Mouse (Mus musculus): ENCODE data around the gene Ptprj. TPM values are rescaled to one million over a fixed set of nuclear protein-coding genes. Genes with fewer than 3 reads are reported as not detected.

Gene Ptprj
- polyA plus RNA-seq, 2 experiments: 2.7 to 3.9 TPM

GRCm38 (mm10) chr2:90526564-90526963 is 53.9 kb downstream of the Ptprj start:
- DNase-seq (ENCODE audit: low spot score) (peak; percentile 59), ATAC-seq (ENCODE audit: low FRiP score, low read depth) (no peak)
- Histone ChIP-seq H3K9ac (ENCODE audit: low read depth, low read length, severe bottlenecking) (no peak overlapping the region), H3K9me3 (ENCODE audit: control insufficient read depth, low read length) (no peaks in the 10 kb centered on the region), H3K27me3 (ENCODE audit: control insufficient read depth, insufficient read depth, low read length) (no peaks in the 10 kb centered on the region), H3K27ac (replicated peaks; ENCODE audit: low read depth, low read length) (peak overlapping the region; percentile 16), H3K36me3 (ENCODE audit: control insufficient read depth, insufficient read depth, low read length) (no peaks in the 10 kb centered on the region), H3K4me1 (ENCODE audit: control insufficient read depth, insufficient read depth, low read length) (0 out of 2 replicates have a peak, but pooled peaks cover 8% of the 10 kb centered on the region), H3K4me2 (replicated peaks; ENCODE audit: low read depth, low read length, severe bottlenecking) (no peak overlapping the region), H3K4me3 (replicated peaks; ENCODE audit: low read length) (no peak overlapping the region)
- TF ChIP-seq POLR2A (IDR thresholded peaks at IDR 0.05; ENCODE audit: borderline replicate concordance, extremely low read depth, insufficient read depth, insufficient read length): no peak
- 50% methylated on average over 6 of the region's 6 CpGs for WGBS

- Histone ChIP-seq H3K27ac (replicated peaks; ENCODE audit: low read depth, low read length) (no peak overlapping the region), H3K4me2 (replicated peaks; ENCODE audit: low read depth, low read length, severe bottlenecking) (no peak overlapping the region)
- WGBS: 85% methylated on average over 14 of the region's 14 CpGs
Observed at GRCm38 (mm10) chr2:90525807-90526206, 54.6 kb downstream of the Ptprj start.

GRCm38 (mm10) chr2:90522455-90522854 is 58.0 kb downstream of the Ptprj start:
- TF ChIP-seq POLR2A (IDR thresholded peaks at IDR 0.05; ENCODE audit: borderline replicate concordance, extremely low read depth, insufficient read depth, insufficient read length): no peak
- Histone ChIP-seq H3K27me3 (ENCODE audit: control insufficient read depth, insufficient read depth, low read length) (no peaks in the 10 kb centered on the region), H3K9ac (ENCODE audit: low read depth, low read length, severe bottlenecking) (no peak overlapping the region), H3K9me3 (ENCODE audit: control insufficient read depth, low read length) (no peaks in the 10 kb centered on the region), H3K4me3 (replicated peaks; ENCODE audit: low read length) (no peak overlapping the region), H3K27ac (replicated peaks; ENCODE audit: low read depth, low read length) (no peak overlapping the region), H3K4me2 (replicated peaks; ENCODE audit: low read depth, low read length, severe bottlenecking) (no peak overlapping the region), H3K4me1 (ENCODE audit: control insufficient read depth, insufficient read depth, low read length) (0 out of 2 replicates have a peak, but pooled peaks cover 8% of the 10 kb centered on the region), H3K36me3 (ENCODE audit: control insufficient read depth, insufficient read depth, low read length) (no peaks in the 10 kb centered on the region)
- DNase-seq (ENCODE audit: low spot score) (no peak), ATAC-seq (ENCODE audit: low FRiP score, low read depth) (no peak)
- WGBS: 83% methylated on average over 6 of the region's 6 CpGs

More at GRCm38 (mm10) chr2:90525807-90526206, 54.6 kb downstream of the Ptprj start:
- Histone ChIP-seq H3K4me1 (ENCODE audit: control insufficient read depth, insufficient read depth, low read length) (0 out of 2 replicates have a peak, but pooled peaks cover 8% of the 10 kb centered on the region), H3K36me3 (ENCODE audit: control insufficient read depth, insufficient read depth, low read length) (no peaks in the 10 kb centered on the region), H3K27me3 (ENCODE audit: control insufficient read depth, insufficient read depth, low read length) (no peaks in the 10 kb centered on the region), H3K9me3 (ENCODE audit: control insufficient read depth, low read length) (no peaks in the 10 kb centered on the region), H3K4me3 (replicated peaks; ENCODE audit: low read length) (no peak overlapping the region), H3K9ac (ENCODE audit: low read depth, low read length, severe bottlenecking) (no peak overlapping the region)
- ATAC-seq (ENCODE audit: low FRiP score, low read depth) (no peak), DNase-seq (ENCODE audit: low spot score) (no peak)
- no peak for TF ChIP-seq POLR2A (IDR thresholded peaks at IDR 0.05; ENCODE audit: borderline replicate concordance, extremely low read depth, insufficient read depth, insufficient read length)

GRCm38 (mm10) chr2:90521909-90522308 is 58.5 kb downstream of the Ptprj start:
- Histone ChIP-seq H3K4me2 (replicated peaks; ENCODE audit: low read depth, low read length, severe bottlenecking) (no peak overlapping the region), H3K4me3 (replicated peaks; ENCODE audit: low read length) (no peak overlapping the region), H3K36me3 (ENCODE audit: control insufficient read depth, insufficient read depth, low read length) (no peaks in the 10 kb centered on the region), H3K4me1 (ENCODE audit: control insufficient read depth, insufficient read depth, low read length) (0 out of 2 replicates have a peak, but pooled peaks cover 6% of the 10 kb centered on the region), H3K9ac (ENCODE audit: low read depth, low read length, severe bottlenecking) (no peak overlapping the region), H3K27me3 (ENCODE audit: control insufficient read depth, insufficient read depth, low read length) (no peaks in the 10 kb centered on the region), H3K27ac (replicated peaks; ENCODE audit: low read depth, low read length) (no peak overlapping the region), H3K9me3 (ENCODE audit: control insufficient read depth, low read length) (no peaks in the 10 kb centered on the region)
- WGBS: 78% methylated on average over 1 of the region's 1 CpGs
- TF ChIP-seq POLR2A (IDR thresholded peaks at IDR 0.05; ENCODE audit: borderline replicate concordance, extremely low read depth, insufficient read depth, insufficient read length): no peak
- ATAC-seq (ENCODE audit: low FRiP score, low read depth) (no peak), DNase-seq (ENCODE audit: low spot score) (no peak)

GRCm38 (mm10) chr2:90518296-90518695 is 62.2 kb downstream of the Ptprj start:
- TF ChIP-seq POLR2A (IDR thresholded peaks at IDR 0.05; ENCODE audit: borderline replicate concordance, extremely low read depth, insufficient read depth, insufficient read length): no peak
- no peaks in the 10 kb centered on the region for H3K9me3 ChIP-seq (ENCODE audit: control insufficient read depth, low read length)
- no peak overlapping the region for H3K4me3 ChIP-seq (replicated peaks; ENCODE audit: low read length)
- WGBS: 86% methylated on average over 6 of the region's 6 CpGs
- no peak overlapping the region for H3K4me2 ChIP-seq (replicated peaks; ENCODE audit: low read depth, low read length, severe bottlenecking)
- H3K27ac ChIP-seq (replicated peaks; ENCODE audit: low read depth, low read length): no peak overlapping the region
- ATAC-seq (ENCODE audit: low FRiP score, low read depth): no peak
- H3K27me3 ChIP-seq (ENCODE audit: control insufficient read depth, insufficient read depth, low read length): no peaks in the 10 kb centered on the region
- no peak for DNase-seq (ENCODE audit: low spot score)
- H3K9ac ChIP-seq (ENCODE audit: low read depth, low read length, severe bottlenecking): no peak overlapping the region
- no peaks in the 10 kb centered on the region for H3K4me1 ChIP-seq (ENCODE audit: control insufficient read depth, insufficient read depth, low read length)
- no peaks in the 10 kb centered on the region for H3K36me3 ChIP-seq (ENCODE audit: control insufficient read depth, insufficient read depth, low read length)

- WGBS: 80% methylated on average over 5 of the region's 5 CpGs
- no peak for DNase-seq (ENCODE audit: low spot score)
- Histone ChIP-seq H3K27me3 (ENCODE audit: control insufficient read depth, insufficient read depth, low read length) (no peaks in the 10 kb centered on the region), H3K4me3 (replicated peaks; ENCODE audit: low read length) (no peak overlapping the region), H3K9me3 (ENCODE audit: control insufficient read depth, low read length) (no peaks in the 10 kb centered on the region), H3K36me3 (ENCODE audit: control insufficient read depth, insufficient read depth, low read length) (no peaks in the 10 kb centered on the region), H3K4me2 (replicated peaks; ENCODE audit: low read depth, low read length, severe bottlenecking) (no peak overlapping the region), H3K4me1 (ENCODE audit: control insufficient read depth, insufficient read depth, low read length) (no peaks in the 10 kb centered on the region), H3K27ac (replicated peaks; ENCODE audit: low read depth, low read length) (no peak overlapping the region), H3K9ac (ENCODE audit: low read depth, low read length, severe bottlenecking) (no peak overlapping the region)
- no peak for TF ChIP-seq POLR2A (IDR thresholded peaks at IDR 0.05; ENCODE audit: borderline replicate concordance, extremely low read depth, insufficient read depth, insufficient read length)
- no peak for ATAC-seq (ENCODE audit: low FRiP score, low read depth)
Observed at GRCm38 (mm10) chr2:90514969-90515368, 65.5 kb downstream of the Ptprj start.
